Comparison of ENCODE assay signal across 10 mouse cellular contexts in the genomic region with DNA sequence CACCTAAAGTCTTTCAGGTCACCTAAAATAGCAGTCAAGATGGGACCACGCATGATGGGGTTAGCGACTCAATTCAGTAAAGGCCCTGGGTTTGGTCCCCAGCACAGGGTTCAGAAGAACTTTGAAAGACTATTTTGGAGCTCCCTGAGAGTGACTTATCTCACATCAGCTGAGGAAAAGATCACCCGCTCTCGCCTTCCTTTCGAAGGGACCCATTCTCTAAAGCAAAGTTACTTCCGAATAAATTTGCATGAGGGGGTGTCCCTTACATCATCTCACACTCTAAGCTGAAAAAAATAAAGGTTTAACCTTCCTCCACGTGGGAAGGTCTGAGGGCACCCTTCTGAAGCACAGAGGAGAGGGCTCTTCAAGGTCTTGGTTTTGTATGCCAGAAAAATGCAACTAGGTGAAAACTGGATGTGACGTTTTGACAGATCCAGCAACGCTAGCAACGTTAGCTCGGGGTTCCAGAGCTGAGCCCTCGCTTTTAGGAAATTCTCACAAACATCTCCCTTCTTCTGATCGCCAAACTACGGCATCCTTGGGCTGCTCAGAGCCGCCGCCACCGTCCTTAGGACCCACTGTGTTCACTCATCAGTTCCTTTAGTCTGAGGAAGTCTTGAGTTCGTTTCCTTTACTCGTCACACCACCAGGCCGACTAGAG. TPM values are rescaled to one million over a fixed set of nuclear protein-coding genes. Genes with fewer than 3 reads are reported as not detected.
A peak's percentile ranks its signal among the peaks of the same experiment; 100 is the strongest.
DNase-seq lines count a peak whose midpoint lies in the region; ATAC-seq and TF ChIP-seq lines count a peak whose summit lies in the region.
"Had no signal": no experiment of that assay in that cellular context is flagged by ENCODE, and none has a peak within 500 bp of the region (broad histone marks: within the 10 kb centered on the region; RNA-seq: fewer than 3 reads in every experiment).

No protein-coding gene starts in this region.

- H3K27ac ChIP-seq in MEL (ENCODE audit: control insufficient read depth, low read depth, low read length), result peak overlapping the region; percentile 41
- H3K27ac ChIP-seq in hindbrain, embryonic 13.5 days, result no peak overlapping the region
- no peak overlapping the region for H3K27ac ChIP-seq in midbrain, embryonic 11.5 days (ENCODE audit: low read depth, low read length)

- no peak for ATAC-seq in hindbrain, embryonic 13.5 days (ENCODE audit: low FRiP score)
- 0 out of 2 replicates have a peak, but pooled peaks have one; percentile 6 for ATAC-seq in midbrain, embryonic 11.5 days (ENCODE audit: low FRiP score)

- H3K27me3 ChIP-seq in MEL (ENCODE audit: control insufficient read depth in 1 of 2, insufficient read depth in 2 of 2, low read length in 2 of 2), result peaks cover 0 to 1% of the 10 kb centered on the region in 2 experiments; a peak in 1 of 4 replicates
- peaks cover 50% of the 10 kb centered on the region for H3K27me3 ChIP-seq in hindbrain, embryonic 13.5 days
- peaks cover 44% of the 10 kb centered on the region for H3K27me3 ChIP-seq in midbrain, embryonic 11.5 days (ENCODE audit: control insufficient read depth, insufficient read depth, low read length)

- 19% methylated on average over 20 of the region's 20 CpGs for WGBS in hindbrain, embryonic 13.5 days
- WGBS in midbrain, embryonic 11.5 days, result 21% methylated on average over 20 of the region's 20 CpGs

- H3K4me1 ChIP-seq in MEL (ENCODE audit: control insufficient read depth in 1 of 2, insufficient read depth in 2 of 2, low read length in 2 of 2), result peaks cover 7 to 9% of the 10 kb centered on the region in 2 experiments
- peaks cover 16% of the 10 kb centered on the region for H3K4me1 ChIP-seq in hindbrain, embryonic 13.5 days (replicated peaks)
- peaks cover 4% of the 10 kb centered on the region for H3K4me1 ChIP-seq in midbrain, embryonic 11.5 days (ENCODE audit: control insufficient read depth, insufficient read depth, low read length)

- H3K9me3 ChIP-seq in MEL (replicated peaks; ENCODE audit: insufficient read depth, low read length), result no peaks in the 10 kb centered on the region
- H3K9me3 ChIP-seq in hindbrain, embryonic 13.5 days, result 0 out of 2 replicates have a peak, but pooled peaks cover 3% of the 10 kb centered on the region
- no peaks in the 10 kb centered on the region for H3K9me3 ChIP-seq in midbrain, embryonic 11.5 days (ENCODE audit: control insufficient read depth, low read length)

- intact Hi-C loops in heart, postnatal 10 days (cut with DNase I), result no loop called here

- H3K36me3 ChIP-seq in MEL (ENCODE audit: control insufficient read depth in 1 of 2, insufficient read depth in 2 of 2, low read length in 2 of 2), result peaks cover 0 to 16% of the 10 kb centered on the region in 2 experiments; a peak in 2 of 4 replicates
- H3K36me3 ChIP-seq in hindbrain, embryonic 13.5 days, result no peaks in the 10 kb centered on the region
- H3K36me3 ChIP-seq in midbrain, embryonic 11.5 days (ENCODE audit: control insufficient read depth, insufficient read depth, low read length), result no peaks in the 10 kb centered on the region

- H3K4me3 ChIP-seq in MEL (ENCODE audit: control insufficient read depth in 1 of 2, insufficient read depth in 1 of 2, low read depth in 2 of 2, low read length in 2 of 2), result peak overlapping the region; percentile 13 to 23; a peak in 3 of 4 replicates
- H3K4me3 ChIP-seq in hindbrain, embryonic 13.5 days, result peak overlapping the region; percentile 65
- H3K4me3 ChIP-seq in midbrain, embryonic 11.5 days (ENCODE audit: low read depth, low read length), result peak overlapping the region; percentile 75

- no peak for TF ChIP-seq EP300 in MEL (IDR thresholded peaks at IDR 0.05; ENCODE audit: low read depth in 1 of 2, low read length in 2 of 2)

- H3K9ac ChIP-seq in MEL (ENCODE audit: control insufficient read depth, low read depth, low read length, poor library complexity, severe bottlenecking), result peak overlapping the region; percentile 58
- H3K9ac ChIP-seq in hindbrain, embryonic 13.5 days, result peak overlapping the region; percentile 80; the same call in 1 of the 2 replicates
- H3K9ac ChIP-seq in midbrain, embryonic 11.5 days (ENCODE audit: low read length), result peak overlapping the region; percentile 76

- TF ChIP-seq CTCF in MEL (IDR thresholded peaks at IDR 0.05 in 2 of 3, conservative IDR thresholded peaks at IDR 0.05 in 1 of 3; ENCODE audit: control insufficient read depth in 1 of 3, insufficient read depth in 1 of 3, low read depth in 2 of 3, low read length in 3 of 3, poor library complexity in 1 of 3, severe bottlenecking in 1 of 3), result no peak

- peak; percentile 80 for DNase-seq in heart, adult 11 months
- no peak for DNase-seq in heart, postnatal 10 days
- no peak for DNase-seq in MEL (ENCODE audit: low read depth, low spot score)
- DNase-seq in midbrain, embryonic 11.5 days (ENCODE audit: low spot score, missing footprints), result no peak
- DNase-seq in thymus, postnatal 25 days, result peak; percentile 58
- no peak for DNase-seq in right cerebral cortex, postnatal 36 days (ENCODE audit: low spot score in 2 of 2)
- no peak for DNase-seq in cerebellum, postnatal 4 days (ENCODE audit: low spot score in 2 of 2)

- TF ChIP-seq RAD21 in MEL (IDR thresholded peaks at IDR 0.05; ENCODE audit: low read depth, low read length), result no peak

- H3K4me2 ChIP-seq in hindbrain, embryonic 13.5 days, result peak overlapping the region; percentile 65
- peak overlapping the region; percentile 77 for H3K4me2 ChIP-seq in midbrain, embryonic 11.5 days

- no peaks in the 10 kb centered on the region; the same call in 1 of the 2 replicates for H3K79me2 ChIP-seq in MEL (ENCODE audit: control insufficient read depth, insufficient read depth, low read length, poor library complexity)

- 0 out of 4 replicates have a peak, but pooled peaks of 1 of the 2 experiments have one; percentile 15 for TF ChIP-seq POLR2A in MEL (IDR thresholded peaks at IDR 0.05; ENCODE audit: control insufficient read depth in 1 of 2, insufficient read depth in 1 of 2, low read depth in 1 of 2, low read length in 2 of 2, poor library complexity in 1 of 2)

TF ChIP-seq in MEL, 35 proteins besides CTCF, POLR2A, EP300 and RAD21:
- TF ChIP-seq MAX (IDR thresholded peaks at IDR 0.05; ENCODE audit: low read length) (0 out of 2 replicates have a peak, but pooled peaks have one; percentile 99), NELFE (IDR thresholded peaks at IDR 0.05; ENCODE audit: low read depth, low read length) (no peak), MYC (IDR thresholded peaks at IDR 0.05; ENCODE audit: low read depth, low read length) (0 out of 2 replicates have a peak, but pooled peaks have one; percentile 44), E2F4 (IDR thresholded peaks at IDR 0.05; ENCODE audit: borderline replicate concordance, low read depth, low read length) (peak; percentile 82; the same call in 1 of the 2 replicates), POLR2AphosphoS2 (IDR thresholded peaks at IDR 0.05; ENCODE audit: low read length) (no peak)

RNA-seq across cellular contexts. Expression of gene Zpbp2, which starts 0.5 kb away (rescaled TPM):
- not detected for total RNA-seq in heart, postnatal 10 days (2021)
- 0.12 and 0.42 TPM in 2 replicates for total RNA-seq in MEL (2012; rRNA removed)
- polyA plus RNA-seq in MEL (2012; ENCODE audit: insufficient read depth in 1 of 2, insufficient read length in 2 of 2, low read depth in 1 of 2, low replicate concordance in 2 of 2, missing spikeins in 1 of 2), result under 1 TPM in 1 of 2 experiments, not detected in 1; 0.58 TPM
- 0.14 TPM in 1 of 2 replicates, not detected in the other for polyA plus RNA-seq in hindbrain, embryonic 13.5 days (2015; fragmentation: Nextera tagmentation; extraction: Ambion mirVana)
- 0.23 and 0.26 TPM in 2 replicates for polyA plus RNA-seq in midbrain, embryonic 11.5 days (2014; fragmentation: Nextera tagmentation; extraction: Ambion mirVana)
- total RNA-seq: left cerebral cortex, postnatal 25 days had no signal
- polyA plus RNA-seq: C2C12 had no signal

RNA-seq across cellular contexts. Expression of gene Ikzf3, which starts 4.6 kb away (rescaled TPM):
- total RNA-seq in heart, postnatal 10 days (2021), result under 1 TPM; 0.84 to 0.98 TPM
- total RNA-seq in MEL (2012; rRNA removed), result 0.12 TPM in 1 of 2 replicates, not detected in the other
- not detected for polyA plus RNA-seq in MEL (2012; ENCODE audit: insufficient read depth in 1 of 2, insufficient read length in 2 of 2, low read depth in 1 of 2, low replicate concordance in 2 of 2, missing spikeins in 1 of 2)
- polyA plus RNA-seq in hindbrain, embryonic 13.5 days (2015; fragmentation: Nextera tagmentation; extraction: Ambion mirVana), result 0.21 and 0.35 TPM in 2 replicates
- polyA plus RNA-seq in midbrain, embryonic 11.5 days (2014; fragmentation: Nextera tagmentation; extraction: Ambion mirVana), result 0.07 and 0.18 TPM in 2 replicates
- polyA plus RNA-seq: C2C12 had no signal

RNA-seq across cellular contexts. Expression of gene Ormdl3, which starts 36.7 kb away (rescaled TPM):
- 10 to 100 TPM; 46.6 to 48.9 TPM for total RNA-seq in heart, postnatal 10 days (2021)
- total RNA-seq in MEL (2012; rRNA removed), result 60.3 and 93.7 TPM in 2 replicates
- polyA plus RNA-seq in MEL (2012; ENCODE audit: insufficient read depth in 1 of 2, insufficient read length in 2 of 2, low read depth in 1 of 2, low replicate concordance in 2 of 2, missing spikeins in 1 of 2), result 10 to 100 TPM in 1 of 2 experiments, not detected in 1; 52.7 TPM
- polyA plus RNA-seq in hindbrain, embryonic 13.5 days (2015; fragmentation: Nextera tagmentation; extraction: Ambion mirVana), result 91.1 and 91.8 TPM in 2 replicates
- 9.7 and 12.0 TPM in 2 replicates for polyA plus RNA-seq in midbrain, embryonic 11.5 days (2014; fragmentation: Nextera tagmentation; extraction: Ambion mirVana)

RNA-seq across cellular contexts. Expression of gene Lrrc3c, which starts 47.6 kb away (rescaled TPM):
- total RNA-seq in heart, postnatal 10 days (2021), result not detected
- not detected in 2 replicates for total RNA-seq in MEL (2012; rRNA removed)
- polyA plus RNA-seq in MEL (2012; ENCODE audit: insufficient read depth in 1 of 2, insufficient read length in 2 of 2, low read depth in 1 of 2, low replicate concordance in 2 of 2, missing spikeins in 1 of 2), result not detected
- polyA plus RNA-seq in hindbrain, embryonic 13.5 days (2015; fragmentation: Nextera tagmentation; extraction: Ambion mirVana), result not detected in 2 replicates
- polyA plus RNA-seq in midbrain, embryonic 11.5 days (2014; fragmentation: Nextera tagmentation; extraction: Ambion mirVana), result not detected in 2 replicates
- total RNA-seq: left cerebral cortex, postnatal 25 days had no signal
- polyA plus RNA-seq: C2C12 had no signal

Comparison
In these comparisons a context has a peak if more than half of its experiments do, and no peak if none do; other contexts are left out.
1. DNase-seq: peak in heart, adult 11 months (single experiment) and thymus, postnatal 25 days (single experiment); none in heart, postnatal 10 days (0 of 2), MEL (single experiment), midbrain, embryonic 11.5 days (single experiment), right cerebral cortex, postnatal 36 days (0 of 2) and cerebellum, postnatal 4 days (0 of 2).
2. H3K4me3 ChIP-seq: peak in every context shown above with its lines; median percentile 75 in midbrain, embryonic 11.5 days; 65 in hindbrain, embryonic 13.5 days; 18 in MEL.
3. Peak in every context shown above with its lines, with median percentiles within 50 percentile points of each other: H3K9ac ChIP-seq.